Mouse (Mus musculus) hindbrain, embryonic 11.5 days (tissue): ENCODE data around the gene 2310057M21Rik. TPM values are rescaled to one million over a fixed set of nuclear protein-coding genes. Genes with fewer than 3 reads are reported as not detected.
"Not testable (repeated sequence)": the region's sequence is repeated elsewhere in the genome, so short reads cannot be mapped to it uniquely, and the experiment has no call there.

Experiments
- ATAC-seq: fragments of 200-750 bp; cut with Nextera tagmentation; 2 replicates; pipeline ENCODE4 v1.8.0; 2017; ENCODE audit warnings: mild to moderate bottlenecking, moderate TSS enrichment, moderate library complexity; ENCODE audit not compliant: low FRiP score
- DNase-seq: peaks from one replicate; pipeline ENCODE4 v3.0.0-alpha.2; 2015; ENCODE audit warnings: low spot score
- H3K27ac ChIP-seq: fragments of 300-500 bp; sonication (generic); 2 replicates; pipeline ENCODE4 v1.5.1; 2014; ENCODE audit warnings: mild to moderate bottlenecking, low read depth, low read length
- H3K27me3 ChIP-seq: fragments of 300-500 bp; sonication (generic); 2 replicates; pipeline ENCODE4 v1.6.1; 2014; ENCODE audit warnings: mild to moderate bottlenecking, low read length, moderate library complexity, mixed read lengths; ENCODE audit not compliant: control insufficient read depth, insufficient read depth
- H3K36me3 ChIP-seq: fragments of 300-500 bp; sonication (generic); 2 replicates; pipeline ENCODE4 v1.6.1; 2014; ENCODE audit warnings: mild to moderate bottlenecking, low read length, moderate library complexity, mixed read lengths; ENCODE audit not compliant: control insufficient read depth, insufficient read depth
- H3K4me1 ChIP-seq: fragments of 300-500 bp; sonication (generic); replicated peaks from 2 replicates; pipeline ENCODE4 v1.6.1; 2014; ENCODE audit warnings: low read length, mixed read lengths; ENCODE audit not compliant: control insufficient read depth, insufficient read depth
- H3K4me2 ChIP-seq: fragments of 300-500 bp; sonication (generic); replicated peaks from 2 replicates; pipeline ENCODE4 v1.6.1; 2014; ENCODE audit warnings: mild to moderate bottlenecking, low read depth, low read length
- H3K4me3 ChIP-seq: fragments of 300-500 bp; sonication (generic); 2 replicates; pipeline ENCODE4 v1.5.1; 2014; ENCODE audit warnings: low read depth, low read length
- H3K9ac ChIP-seq: fragments of 300-500 bp; sonication (generic); 2 replicates; pipeline ENCODE4 v1.6.1; 2014; ENCODE audit warnings: low read depth, low read length
- H3K9me3 ChIP-seq: fragments of 300-500 bp; sonication (generic); 2 replicates; pipeline ENCODE4 v1.6.1; 2016; ENCODE audit warnings: low read length; ENCODE audit not compliant: control insufficient read depth
- WGBS: fragments of 180-500 bp; shearing (Covaris S2); extraction: QIAGEN DNeasy Blood & Tissue Kit; methylation state at CpG from one replicate; pipeline ENCODE4 v1.1.7; 2014; 5-methylcytosine and 5-hydroxymethylcytosine counted together
- polyA plus RNA-seq: library from polyadenylated mRNA; unstranded; fragments of >200 nt; fragmentation: Nextera tagmentation; extraction: Ambion mirVana; gene quantifications from 2 replicates; pipeline ENCODE4 v1.2.1, GENCODE M21; 2014

The 2310057M21Rik gene
- 22.5 and 23.7 TPM in 2 replicates for polyA plus RNA-seq

- peak within 1 kb of the TSS; percentile 82 for H3K4me2 ChIP-seq
- 0% methylated on average over 55 of the region's 55 CpGs for WGBS
- H3K27me3 ChIP-seq, result no peaks in the 10 kb centered on the region
- no peaks in the 10 kb centered on the region for H3K36me3 ChIP-seq
- ATAC-seq (peak; percentile 98), DNase-seq (peak; percentile 98)
- H3K9ac ChIP-seq, result peak within 1 kb of the TSS; percentile 92
- peak within 1 kb of the TSS; percentile 89 for H3K4me3 ChIP-seq
- peak within 1 kb of the TSS; percentile 70 for H3K27ac ChIP-seq
- H3K4me1 ChIP-seq, result no peaks in the 10 kb centered on the region
- no peaks in the 10 kb centered on the region for H3K9me3 ChIP-seq
Observed at GRCm38 (mm10) chr7:131362615-131363300, at the start of gene 2310057M21Rik. 2310057M21Rik (minus strand) TSS chr7:131362759.

DNA sequence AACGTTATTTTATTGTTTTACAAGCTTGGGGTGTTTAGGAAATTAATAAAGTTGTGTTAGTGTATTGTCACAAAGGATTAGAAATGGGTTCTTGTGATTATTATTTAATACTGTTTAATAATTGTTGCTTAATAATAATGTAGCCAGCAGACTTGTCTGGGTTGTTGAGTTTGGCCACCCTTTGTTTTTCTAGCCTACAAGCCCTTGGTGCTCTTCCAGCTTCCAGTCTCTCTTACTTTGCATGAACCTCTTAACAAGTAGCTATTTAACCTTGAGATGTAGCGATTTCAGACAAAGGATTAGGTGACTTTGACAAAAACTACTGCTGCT, 49.3 kb upstream of the 2310057M21Rik start:
- DNase-seq (no peak), ATAC-seq (no peak)
- H3K4me2 ChIP-seq, result no peak overlapping the region
- 82% methylated on average over 2 of the region's 2 CpGs for WGBS
- no peak overlapping the region for H3K4me3 ChIP-seq
- H3K27ac ChIP-seq, result no peak overlapping the region
- H3K36me3 ChIP-seq, result no peaks in the 10 kb centered on the region
- no peak overlapping the region for H3K9ac ChIP-seq
- peaks cover 5% of the 10 kb centered on the region; the same call in 1 of the 2 replicates for H3K4me1 ChIP-seq
- no peaks in the 10 kb centered on the region for H3K27me3 ChIP-seq
- H3K9me3 ChIP-seq, result no peaks in the 10 kb centered on the region

- Histone ChIP-seq H3K4me1 (peaks cover 5% of the 10 kb centered on the region; the same call in 1 of the 2 replicates), H3K4me2 (peak overlapping the region; percentile 65), H3K27me3 (no peaks in the 10 kb centered on the region), H3K9me3 (no peaks in the 10 kb centered on the region), H3K9ac (no peak overlapping the region; the same call in 1 of the 2 replicates), H3K27ac (no peak overlapping the region), H3K36me3 (no peaks in the 10 kb centered on the region), H3K4me3 (peak overlapping the region; percentile 93)
- WGBS, result 66% methylated on average over 10 of the region's 10 CpGs
- DNase-seq (no peak), ATAC-seq (no peak)
Observed at GRCm38 (mm10) chr7:131411221-131411940, 48.8 kb upstream of the 2310057M21Rik start.

GRCm38 (mm10) chr7:131410416-131411058, 48.0 kb upstream of the 2310057M21Rik start, which contains the start of the genes Ikzf5 and Acadsb:
Ikzf5 (minus strand) TSS chr7:131410521.
Acadsb (plus strand) TSS chr7:131410601.
- peak within 1 kb of the TSS; percentile 85 for H3K9ac ChIP-seq
- H3K4me1 ChIP-seq, result peaks cover 5% of the 10 kb centered on the region; the same call in 1 of the 2 replicates
- H3K4me2 ChIP-seq, result peak within 1 kb of the TSS; percentile 65
- H3K4me3 ChIP-seq, result peak within 1 kb of the TSS; percentile 93
- peak; percentile 98 for DNase-seq
- ATAC-seq, result peak; percentile 97
- H3K27me3 ChIP-seq, result no peaks in the 10 kb centered on the region
- no peaks in the 10 kb centered on the region for H3K36me3 ChIP-seq
- H3K9me3 ChIP-seq, result no peaks in the 10 kb centered on the region
- WGBS, result 1% methylated on average over 39 of the region's 42 CpGs
- H3K27ac ChIP-seq, result peak within 1 kb of the TSS; percentile 74

- under 1% methylated on average over 37 of the region's 38 CpGs for WGBS
- Histone ChIP-seq H3K9me3 (no peaks in the 10 kb centered on the region), H3K4me1 (peaks cover 5% of the 10 kb centered on the region; the same call in 1 of the 2 replicates), H3K9ac (peak overlapping the region; percentile 85), H3K27me3 (no peaks in the 10 kb centered on the region), H3K4me3 (peak overlapping the region; percentile 93), H3K36me3 (no peaks in the 10 kb centered on the region), H3K4me2 (peak overlapping the region; percentile 65), H3K27ac (peak overlapping the region; percentile 74)
- ATAC-seq (peak; percentile 71), DNase-seq (peak; percentile 61)
Observed at GRCm38 (mm10) chr7:131409988-131410385, 47.4 kb upstream of the 2310057M21Rik start.

DNA sequence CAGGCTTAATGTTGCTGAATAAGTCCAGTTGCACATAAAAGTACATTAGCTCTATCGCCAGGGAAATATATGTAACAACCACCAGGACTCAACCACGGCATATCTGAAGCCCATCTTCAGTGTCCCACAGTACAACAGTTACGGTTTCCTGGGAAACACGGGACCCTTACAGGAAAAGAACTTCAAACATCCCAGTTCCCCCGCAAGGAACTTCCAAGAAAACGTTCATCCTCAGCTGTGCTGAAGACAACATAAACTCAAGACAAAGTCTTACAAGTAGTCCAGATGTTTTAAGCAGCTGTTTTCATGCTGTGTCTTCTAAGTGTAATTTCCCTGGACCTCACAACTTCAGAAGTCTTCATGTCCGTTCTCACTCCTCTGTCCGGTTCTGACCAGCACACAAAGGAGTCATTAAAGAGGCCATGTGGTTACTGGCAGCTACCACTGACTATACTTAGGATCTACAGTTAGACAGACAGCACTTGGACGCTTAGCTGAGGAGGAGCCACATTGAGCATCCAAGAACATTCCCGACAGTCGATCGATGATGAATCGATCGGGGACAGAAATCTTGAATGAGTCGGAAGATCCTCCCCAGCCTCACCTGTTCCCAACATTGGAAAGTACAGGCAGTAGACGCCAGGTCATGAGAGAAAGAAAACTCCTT, 46.9 kb upstream of the 2310057M21Rik start:
- H3K27ac ChIP-seq, result peak overlapping the region; percentile 74; the same call in 1 of the 2 replicates
- H3K36me3 ChIP-seq, result no peaks in the 10 kb centered on the region
- no peaks in the 10 kb centered on the region for H3K9me3 ChIP-seq
- WGBS, result 9% methylated on average over 16 of the region's 16 CpGs
- peak overlapping the region; percentile 85 for H3K9ac ChIP-seq
- DNase-seq, result peak; percentile 65
- peak overlapping the region; percentile 93 for H3K4me3 ChIP-seq
- 0 out of 2 replicates have a peak, but pooled peaks have one; percentile 16 for ATAC-seq
- no peaks in the 10 kb centered on the region for H3K27me3 ChIP-seq
- H3K4me1 ChIP-seq, result peaks cover 5% of the 10 kb centered on the region; the same call in 1 of the 2 replicates
- peak overlapping the region; percentile 65 for H3K4me2 ChIP-seq

DNA sequence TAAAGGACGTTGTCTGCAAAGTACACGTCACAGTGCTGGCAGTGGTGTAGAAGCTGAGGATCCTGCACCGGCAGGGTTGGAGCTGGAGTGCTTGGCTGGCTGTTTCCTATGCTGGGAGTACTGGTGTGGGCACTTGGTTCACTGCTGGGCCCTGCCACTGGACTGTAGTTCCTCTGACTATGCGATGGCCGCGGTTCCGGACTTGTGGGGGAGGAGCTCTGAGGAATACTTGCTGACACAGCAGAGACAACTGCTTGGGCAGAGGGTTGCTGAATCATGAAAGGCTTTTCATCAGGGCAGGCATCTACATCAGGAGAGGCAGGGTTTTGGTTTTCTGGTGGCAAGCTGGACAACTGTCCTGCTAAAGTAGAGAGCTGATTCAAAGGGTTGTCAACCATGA, 29.2 kb upstream of the 2310057M21Rik start:
- not testable (repeated sequence) for H3K27ac ChIP-seq, H3K4me2 ChIP-seq, DNase-seq, H3K36me3 ChIP-seq, ATAC-seq, H3K4me3 ChIP-seq, H3K4me1 ChIP-seq, H3K9ac ChIP-seq, H3K9me3 ChIP-seq, H3K27me3 ChIP-seq
- WGBS, result 84% methylated on average over 6 of the region's 7 CpGs
